Mouse (Mus musculus) ES-Bruce4 (cell line): ENCODE results near the gene Sco1.

ENCODE experiments used
- CTCF ChIP-seq: IDR thresholded peaks from one replicate; pipeline ENCODE4 v1.8.1; 2011; ENCODE audit warnings: low read depth, low read length
- EP300 ChIP-seq: IDR thresholded peaks from 2 replicates; pipeline ENCODE4 v1.6.1; 2011; ENCODE audit warnings: low read depth, low read length; ENCODE audit not compliant: insufficient read depth

DNA sequence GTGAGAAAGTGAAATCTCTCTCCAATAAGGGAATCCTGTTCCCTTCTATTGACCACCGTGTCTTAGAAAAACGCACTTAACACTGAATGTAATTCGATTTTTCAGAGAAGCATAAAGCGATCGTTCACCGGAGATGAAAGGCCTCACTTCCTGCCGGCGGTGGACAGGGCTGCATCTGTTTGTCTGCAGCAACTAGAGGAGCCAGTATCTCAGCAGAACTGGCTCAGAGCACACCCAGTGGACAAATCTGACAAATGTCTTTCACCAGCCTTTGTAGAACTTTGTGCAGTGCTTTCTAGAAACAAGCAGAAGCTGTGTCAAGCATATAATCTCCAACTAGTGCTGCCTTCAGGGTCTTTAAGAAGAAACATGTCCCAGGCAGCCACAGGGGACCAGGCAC, 42.0 kb upstream of the Sco1 start:
- TF ChIP-seq CTCF (no peak), EP300 (0 out of 2 replicates have a peak, but pooled peaks have one; percentile 8)
